Mouse (Mus musculus) ES-E14 (cell line): ENCODE results near the gene Il1rl2.

Experiments
- CHD2 ChIP-seq: IDR thresholded peaks from 2 replicates; pipeline ENCODE4 v1.6.1; 2014; ENCODE audit warnings: mild to moderate bottlenecking, low read depth, low read length, inconsistent platforms
- HCFC1 ChIP-seq: IDR thresholded peaks from 2 replicates; pipeline ENCODE4 v1.6.1; 2012; ENCODE audit warnings: low read length, inconsistent platforms, borderline replicate concordance; ENCODE audit not compliant: insufficient read depth
- ZNF384 ChIP-seq: IDR thresholded peaks from 2 replicates; pipeline ENCODE4 v1.6.1; 2012; ENCODE audit warnings: low read depth, low read length, inconsistent platforms

- TF ChIP-seq ZNF384 = no peak
- TF ChIP-seq HCFC1 = no peak
- TF ChIP-seq CHD2 = no peak
These were observed 60.6 kb downstream of the Il1rl2 start for GRCm38 (mm10) chr1:40384931-40385545.
